Mouse (Mus musculus) testis, adult 2 months (tissue): ENCODE data around the gene Crygn. TPM values are rescaled to one million over a fixed set of nuclear protein-coding genes. Genes with fewer than 3 reads are reported as not detected.

ENCODE experiments used
- H3K27ac ChIP-seq: fragments of 200-500 bp; 2 replicates; pipeline ENCODE4 v1.5.1; 2012; ENCODE audit warnings: low read depth, low read length; ENCODE audit not compliant: control insufficient read depth, insufficient read depth
- H3K27me3 ChIP-seq: fragments of 200-500 bp; 2 replicates; pipeline ENCODE4 v1.6.1; 2012; ENCODE audit warnings: mild to moderate bottlenecking, low read length, moderate library complexity; ENCODE audit not compliant: control insufficient read depth, insufficient read depth
- H3K36me3 ChIP-seq: fragments of 200-500 bp; 2 replicates; pipeline ENCODE4 v1.6.1; 2012; ENCODE audit warnings: mild to moderate bottlenecking, low read length; ENCODE audit not compliant: control insufficient read depth, insufficient read depth
- H3K4me1 ChIP-seq: fragments of 200-500 bp; 2 replicates; pipeline ENCODE4 v1.6.1; 2012; ENCODE audit warnings: low read length; ENCODE audit not compliant: control insufficient read depth, insufficient read depth
- H3K4me3 ChIP-seq: fragments of 200-500 bp; 2 replicates; pipeline ENCODE4 v1.5.1; 2012; ENCODE audit warnings: low read depth, mild to moderate bottlenecking, low read length, moderate library complexity, mixed read lengths; ENCODE audit not compliant: control insufficient read depth
- CTCF ChIP-seq: fragments of 200-500 bp; IDR thresholded peaks from 2 replicates; pipeline ENCODE4 v1.5.1; 2012; ENCODE audit warnings: low read depth, mild to moderate bottlenecking, inconsistent platforms, low read length, moderate library complexity; ENCODE audit not compliant: control insufficient read depth, insufficient read depth, insufficient replicate concordance
- POLR2A ChIP-seq: fragments of 200-500 bp; IDR thresholded peaks from 2 replicates; pipeline ENCODE4 v1.6.1; 2012; ENCODE audit warnings: low read depth, mild to moderate bottlenecking, inconsistent platforms, low read length, moderate library complexity; ENCODE audit not compliant: control insufficient read depth
- polyA plus RNA-seq: library from polyadenylated mRNA; depleted of rRNA; stranded (reverse); fragments of >200 nt; gene quantifications from 2 replicates; pipeline ENCODE4 v1.2.3, GENCODE M21; 2012

Gene Crygn
- polyA plus RNA-seq, 1 experiment: not detected

DNA sequence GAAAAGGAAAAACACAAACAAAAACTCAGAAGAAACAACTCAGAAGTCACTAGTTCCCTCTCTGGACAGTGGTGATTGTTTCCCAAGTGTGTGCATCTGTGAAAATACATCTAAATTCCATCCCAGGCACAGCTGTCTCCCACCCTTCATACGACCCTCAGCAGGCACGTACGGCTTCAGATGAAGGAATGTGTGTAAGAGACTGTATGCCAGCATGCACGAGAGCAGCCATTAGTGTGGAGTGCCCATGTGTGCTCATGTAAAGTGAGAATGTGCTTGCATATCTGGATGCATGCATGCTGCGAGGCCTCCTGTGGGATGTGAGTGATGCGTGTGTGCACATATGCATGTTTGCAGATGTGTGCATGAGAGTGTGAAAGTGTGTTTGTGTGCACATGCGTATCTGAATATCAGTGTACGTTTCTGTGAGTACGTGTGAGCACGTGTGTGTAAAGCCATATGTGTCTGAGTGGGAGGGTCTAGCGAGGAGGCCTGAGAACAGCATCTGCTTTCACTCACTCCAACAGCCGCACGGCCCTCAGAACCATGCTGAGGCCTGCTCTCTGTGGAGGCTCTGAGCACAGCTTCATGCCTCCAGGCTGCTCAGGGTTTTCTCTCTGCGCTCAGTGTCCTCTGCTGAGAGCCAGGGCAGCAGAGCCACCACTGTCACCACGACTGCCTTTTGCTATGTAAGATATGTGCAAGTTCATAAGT is 16.5 kb downstream of the Crygn start:
- Histone ChIP-seq H3K36me3 (no peaks in the 10 kb centered on the region), H3K27ac (no peak overlapping the region), H3K27me3 (no peaks in the 10 kb centered on the region), H3K4me3 (no peak overlapping the region), H3K4me1 (no peaks in the 10 kb centered on the region; the same call in 1 of the 2 replicates)
- TF ChIP-seq POLR2A: no peak
- TF ChIP-seq CTCF: no peak

DNA sequence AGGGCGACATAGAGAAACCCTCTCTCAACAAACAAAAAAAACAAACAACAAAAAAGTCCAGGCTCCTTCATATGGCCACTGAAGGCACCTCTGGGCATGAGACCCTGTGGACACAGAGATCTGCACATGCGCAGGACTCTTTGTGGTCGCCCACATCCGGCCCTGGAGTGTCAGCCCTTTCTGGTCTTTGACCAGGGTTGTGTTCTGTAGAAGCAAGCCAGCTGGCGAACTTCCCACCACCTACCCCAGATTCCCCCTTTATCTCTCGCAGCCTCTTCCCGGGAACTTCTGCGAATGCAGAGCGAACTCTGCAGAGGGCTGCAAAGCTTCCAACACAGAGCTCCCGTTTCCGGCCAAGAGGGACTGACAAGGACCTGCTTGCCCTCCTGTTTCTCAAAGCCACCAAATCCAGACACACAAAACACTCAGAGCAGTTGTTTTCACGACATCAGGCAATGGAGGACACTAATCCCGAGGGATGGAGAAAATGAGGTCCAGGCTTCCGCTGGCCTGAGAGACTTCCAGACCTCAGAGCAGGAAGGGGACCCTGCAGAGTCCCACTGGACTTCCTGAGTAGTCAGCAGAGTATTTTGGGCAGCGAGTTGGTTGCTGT is 18.6 kb downstream of the Crygn start:
- H3K27ac ChIP-seq: no peak overlapping the region
- no peak overlapping the region for H3K4me3 ChIP-seq

DNA sequence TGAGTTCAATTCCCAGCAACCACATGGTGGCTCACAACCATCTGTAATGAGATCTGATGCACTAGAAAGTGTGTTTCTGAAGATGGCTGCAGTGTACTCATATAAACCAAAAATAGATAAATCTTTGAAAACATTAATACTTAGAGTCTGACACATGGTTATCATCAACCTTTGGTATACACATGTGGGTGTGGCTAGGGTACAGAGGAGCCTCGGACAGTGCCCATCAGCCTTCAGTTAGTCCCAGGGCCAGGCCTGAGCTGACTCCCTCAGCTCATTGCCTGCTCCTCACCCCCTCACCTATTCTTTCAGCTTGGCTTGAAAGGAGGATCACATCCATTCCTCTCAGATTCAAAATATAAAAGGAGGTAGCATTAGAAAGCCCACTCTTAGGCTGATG is 19.3 kb downstream of the Crygn start:
- TF ChIP-seq POLR2A (no peak), CTCF (no peak)
- no peak overlapping the region for H3K4me3 ChIP-seq
- H3K27me3 ChIP-seq: no peaks in the 10 kb centered on the region
- H3K27ac ChIP-seq: no peak overlapping the region
- H3K36me3 ChIP-seq: no peaks in the 10 kb centered on the region
- no peaks in the 10 kb centered on the region; the same call in 1 of the 2 replicates for H3K4me1 ChIP-seq

More for the DNA sequence above, 18.6 kb downstream of the Crygn start:
- no peaks in the 10 kb centered on the region for H3K36me3 ChIP-seq
- no peaks in the 10 kb centered on the region for H3K27me3 ChIP-seq
- H3K4me1 ChIP-seq: no peaks in the 10 kb centered on the region; the same call in 1 of the 2 replicates
- TF ChIP-seq POLR2A (no peak), CTCF (no peak)

DNA sequence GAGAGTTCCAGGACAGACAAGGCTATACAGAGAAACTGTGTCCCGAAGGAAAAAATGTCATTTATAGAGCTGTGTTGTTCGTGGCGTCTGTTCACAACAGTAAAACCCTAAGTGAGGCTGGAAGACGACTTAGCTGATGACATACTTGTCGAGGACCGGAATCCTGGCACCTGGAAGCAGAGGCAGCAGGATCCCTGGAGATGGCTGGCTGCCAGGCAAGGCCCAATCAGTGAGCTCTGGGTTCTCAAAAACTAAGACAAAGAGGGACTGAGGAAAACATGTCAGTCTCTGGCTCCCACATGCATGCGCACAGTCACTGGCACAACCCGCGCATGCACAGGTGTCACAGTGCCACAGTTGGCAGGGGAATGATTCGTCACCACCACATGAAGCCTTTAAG is 20.2 kb downstream of the Crygn start:
- no peaks in the 10 kb centered on the region for H3K36me3 ChIP-seq
- H3K4me1 ChIP-seq: peaks cover 4% of the 10 kb centered on the region
- no peak overlapping the region for H3K27ac ChIP-seq
- H3K4me3 ChIP-seq: no peak overlapping the region
- TF ChIP-seq POLR2A: no peak
- TF ChIP-seq CTCF: no peak
- no peaks in the 10 kb centered on the region for H3K27me3 ChIP-seq

DNA sequence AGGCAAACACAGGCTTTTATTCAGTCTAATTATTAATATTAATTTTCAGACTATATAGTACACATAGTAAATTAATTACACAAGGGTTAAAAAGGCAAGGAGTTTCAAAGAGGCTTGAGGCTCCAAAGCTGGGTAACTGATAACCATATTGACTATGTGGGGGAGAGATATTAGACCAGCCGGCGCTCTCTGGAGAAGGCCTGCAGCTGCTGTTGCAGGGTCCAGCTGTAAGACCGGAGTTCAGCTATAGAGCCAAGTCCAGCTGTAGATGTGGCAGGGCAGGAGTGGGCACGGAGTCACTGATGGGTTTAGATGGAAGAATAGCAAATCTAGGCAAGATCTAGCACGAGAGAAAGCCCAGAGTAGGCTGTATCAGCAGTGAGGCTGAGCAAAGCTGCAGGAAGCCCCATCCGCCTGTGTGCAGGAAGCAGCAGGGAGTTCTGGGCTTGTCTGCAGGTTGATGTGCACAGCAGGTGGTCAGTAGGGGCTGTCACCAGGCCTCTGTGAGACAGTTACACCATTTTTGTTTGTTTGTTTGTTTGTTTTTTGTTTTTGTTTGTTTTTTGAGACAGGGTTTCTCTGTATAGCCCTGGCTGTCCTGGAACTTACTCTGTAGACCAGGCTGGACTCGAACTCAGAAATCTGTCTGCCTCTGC is 23.9 kb downstream of the Crygn start:
- Histone ChIP-seq H3K27ac (no peak overlapping the region), H3K27me3 (no peaks in the 10 kb centered on the region; the same call in 1 of the 2 replicates), H3K36me3 (no peaks in the 10 kb centered on the region), H3K4me1 (peaks cover 18% of the 10 kb centered on the region), H3K4me3 (no peak overlapping the region)
- no peak for TF ChIP-seq POLR2A
- no peak for TF ChIP-seq CTCF

DNA sequence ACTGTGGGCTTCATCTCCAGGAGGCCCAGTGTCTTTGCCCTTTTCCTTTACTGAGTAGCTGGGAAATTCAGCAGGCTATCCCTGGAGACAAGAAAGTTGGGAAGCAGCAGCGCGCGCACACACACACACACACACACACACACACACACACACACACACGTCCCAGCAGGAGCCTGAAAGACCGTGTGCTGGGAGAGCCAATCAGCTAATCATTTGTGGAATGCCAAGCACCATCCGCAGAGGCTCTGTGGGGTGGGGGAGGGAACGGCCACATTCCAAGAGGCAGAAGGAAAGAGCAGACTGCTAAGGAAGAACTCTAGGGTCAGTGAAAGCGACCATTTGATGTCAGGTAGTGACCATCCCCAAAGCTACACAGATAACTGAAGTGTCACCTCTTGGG is 24.7 kb downstream of the Crygn start:
- Histone ChIP-seq H3K27ac (no peak overlapping the region), H3K4me3 (no peak overlapping the region), H3K36me3 (no peaks in the 10 kb centered on the region), H3K27me3 (no peaks in the 10 kb centered on the region; the same call in 1 of the 2 replicates), H3K4me1 (peaks cover 18% of the 10 kb centered on the region)
- TF ChIP-seq CTCF (no peak), POLR2A (no peak)

DNA sequence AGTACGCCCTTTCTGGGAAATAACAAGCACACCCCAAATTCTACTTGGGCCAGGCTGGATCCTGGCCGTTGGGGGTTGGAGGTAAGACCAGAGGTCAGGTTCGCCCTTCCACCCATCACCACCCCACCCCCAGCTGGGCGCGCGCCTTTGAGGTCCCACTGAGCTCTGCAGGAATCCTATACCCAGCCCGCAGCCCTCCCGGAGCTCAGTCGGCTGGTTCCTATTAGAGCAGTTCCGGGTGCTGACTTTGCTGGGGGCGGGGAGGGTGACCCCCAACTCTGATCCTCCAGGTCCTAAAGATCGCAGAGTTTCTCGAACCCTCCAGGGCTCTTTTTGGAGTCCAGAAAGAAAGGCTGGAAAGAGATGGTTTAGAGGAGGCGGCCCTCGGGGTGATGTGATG is 26.8 kb downstream of the Crygn start:
- Histone ChIP-seq H3K4me3 (peak overlapping the region; percentile 69), H3K27ac (no peak overlapping the region; the same call in 1 of the 2 replicates), H3K36me3 (no peaks in the 10 kb centered on the region), H3K27me3 (no peaks in the 10 kb centered on the region; the same call in 1 of the 2 replicates), H3K4me1 (peaks cover 18% of the 10 kb centered on the region)
- TF ChIP-seq CTCF (no peak), POLR2A (no peak)
